Mouse (Mus musculus) frontal cortex, postnatal 25 days (tissue): ENCODE data around the gene Unc45a.
A peak's percentile ranks its signal among the peaks of the same experiment; 100 is the strongest.

Experiments used
- DNase-seq, 2 experiments: peaks; one replicate each; pipeline ENCODE4 v3.0.0; 2022; ENCODE audit warnings: low spot score in 2 of 2

Unc45a gene

DNA sequence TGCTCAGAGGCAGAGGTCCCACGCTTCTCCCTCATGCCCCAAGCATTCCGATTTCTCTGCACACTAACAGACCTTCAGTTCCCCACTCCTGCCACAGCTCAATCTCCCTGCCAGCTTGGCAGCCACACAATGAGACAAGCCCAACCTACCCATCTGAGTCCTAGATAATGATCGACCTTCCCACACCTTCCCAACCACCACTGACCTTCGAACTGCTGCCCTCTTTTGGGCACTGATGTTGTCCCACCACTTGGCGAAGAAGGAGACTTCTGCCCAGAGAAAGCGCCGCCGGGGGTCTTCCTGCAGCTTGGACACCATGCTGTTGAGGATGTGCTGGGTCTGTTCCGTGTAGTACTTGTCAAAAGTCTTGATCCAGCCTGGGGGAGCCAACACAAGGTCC is 27.2 kb upstream of the Unc45a start:
- DNase-seq: no peak

DNA sequence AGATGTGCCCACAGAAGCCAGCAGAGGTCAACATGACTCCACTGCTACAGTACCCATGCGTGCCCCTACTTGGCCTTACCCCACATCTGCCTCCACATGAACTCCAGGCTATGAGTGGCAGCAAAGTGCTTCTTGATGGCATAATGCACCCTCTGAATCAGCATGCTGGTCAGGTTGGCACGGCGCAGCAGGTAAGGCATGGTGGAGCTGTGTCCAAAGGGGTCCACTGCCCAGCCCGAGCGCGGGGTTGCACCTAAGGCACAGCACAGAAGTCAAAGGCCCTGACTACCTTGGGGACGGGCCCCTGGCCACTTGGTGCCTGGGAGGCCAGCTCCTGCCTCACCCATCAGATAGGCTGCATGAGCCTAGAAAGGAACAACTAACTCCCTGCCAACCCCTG is 26.4 kb upstream of the Unc45a start:
- DNase-seq: no peak

DNA sequence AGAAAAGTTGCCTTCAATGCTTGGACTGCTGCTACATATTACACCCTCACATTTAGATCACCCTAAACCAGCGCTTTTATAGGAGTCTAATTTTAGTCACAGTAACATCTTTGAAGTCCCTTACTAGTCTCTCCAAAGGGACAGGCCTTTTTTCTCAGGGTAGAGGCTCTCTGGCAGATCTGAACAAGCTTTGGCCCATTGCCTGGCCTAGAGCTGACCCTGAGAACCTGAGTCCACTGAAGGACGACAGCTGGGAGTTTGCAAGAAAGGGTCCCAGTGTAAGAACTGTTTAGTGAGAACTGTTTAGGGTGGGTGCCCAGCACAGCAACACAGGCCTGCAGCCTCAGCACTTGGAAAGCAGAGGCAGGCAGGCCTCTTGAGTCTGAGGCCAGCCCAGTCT is 25.0 kb upstream of the Unc45a start:
- no peak for DNase-seq

DNA sequence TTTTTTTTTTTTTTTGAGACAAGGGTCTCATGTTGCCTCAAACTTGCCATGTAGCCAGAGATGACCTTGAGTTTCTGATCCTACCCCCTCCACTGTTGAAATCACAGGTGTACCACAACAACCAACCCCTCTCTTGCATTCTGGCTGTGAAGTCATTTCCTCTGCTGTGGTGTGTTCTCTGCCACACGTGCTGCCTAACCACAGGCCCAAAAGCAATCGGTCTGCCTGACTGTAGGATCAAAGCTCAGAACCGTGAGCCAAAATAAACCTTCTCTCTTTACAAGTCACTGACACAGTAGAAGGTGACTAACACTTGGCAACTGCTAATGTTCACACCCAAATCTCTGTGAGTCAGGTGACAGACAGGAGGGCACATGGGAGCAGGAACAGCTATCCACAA is 19.6 kb upstream of the Unc45a start:
- no peak for DNase-seq

DNA sequence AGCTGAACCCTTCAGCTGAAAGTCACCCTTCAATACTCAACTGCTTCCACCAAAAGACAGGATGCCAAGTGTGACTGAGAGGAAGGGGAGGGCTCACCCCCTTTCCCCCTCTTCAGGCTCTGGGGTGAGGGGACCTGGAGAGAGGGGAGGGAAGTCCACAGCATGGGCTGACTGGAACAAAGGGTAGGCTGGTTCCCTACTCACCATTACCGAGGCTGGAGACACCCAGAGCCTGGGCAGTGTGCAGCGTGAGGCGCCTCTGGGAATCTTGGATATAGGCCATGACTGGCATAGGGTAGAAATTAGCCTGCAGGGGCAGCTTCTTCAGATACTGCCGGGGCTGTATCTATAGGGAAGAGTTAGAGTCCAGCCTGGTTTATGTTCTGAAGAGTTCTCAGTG is 17.2 kb upstream of the Unc45a start:
- DNase-seq: no peak

DNA sequence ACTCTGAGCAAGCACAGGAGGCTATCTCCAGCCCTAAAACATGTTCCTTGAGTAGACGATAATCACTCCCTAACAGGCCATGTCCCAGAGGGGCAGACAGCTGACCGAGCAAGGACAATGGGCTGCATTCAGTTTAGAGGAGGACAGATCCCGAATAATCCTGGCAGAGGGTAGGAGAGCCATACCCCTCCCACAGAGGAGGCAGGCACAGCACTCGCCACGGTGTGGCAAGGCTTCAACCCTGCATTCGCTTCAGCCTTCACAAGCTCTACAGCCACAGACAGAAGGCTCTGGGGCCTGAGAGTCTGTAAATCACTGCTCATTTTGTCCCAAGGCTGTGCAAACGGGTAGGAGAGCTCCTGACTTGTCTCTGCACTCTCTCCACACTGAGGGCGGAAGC is 16.4 kb upstream of the Unc45a start:
- DNase-seq: no peak

DNA sequence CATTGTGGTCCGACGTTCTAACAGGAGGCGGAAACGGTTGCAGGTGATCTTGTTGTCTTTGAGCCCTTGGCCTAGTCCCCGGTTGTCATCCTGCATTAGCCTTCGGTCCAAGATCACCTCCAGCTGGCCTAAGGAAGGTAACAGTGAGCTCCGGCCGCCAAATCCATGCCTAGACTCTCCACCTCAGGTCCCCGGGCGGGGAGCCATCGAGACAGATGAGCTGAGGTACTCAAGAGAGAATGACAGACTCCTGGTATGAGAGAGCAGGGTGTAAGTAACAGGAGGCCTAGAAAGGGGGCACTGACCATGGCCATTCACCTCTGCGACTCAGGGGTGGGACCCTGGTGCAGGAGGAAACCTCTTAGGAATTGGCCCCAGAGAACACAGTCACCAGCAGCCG is 15.5 kb upstream of the Unc45a start:
- no peak for DNase-seq

DNA sequence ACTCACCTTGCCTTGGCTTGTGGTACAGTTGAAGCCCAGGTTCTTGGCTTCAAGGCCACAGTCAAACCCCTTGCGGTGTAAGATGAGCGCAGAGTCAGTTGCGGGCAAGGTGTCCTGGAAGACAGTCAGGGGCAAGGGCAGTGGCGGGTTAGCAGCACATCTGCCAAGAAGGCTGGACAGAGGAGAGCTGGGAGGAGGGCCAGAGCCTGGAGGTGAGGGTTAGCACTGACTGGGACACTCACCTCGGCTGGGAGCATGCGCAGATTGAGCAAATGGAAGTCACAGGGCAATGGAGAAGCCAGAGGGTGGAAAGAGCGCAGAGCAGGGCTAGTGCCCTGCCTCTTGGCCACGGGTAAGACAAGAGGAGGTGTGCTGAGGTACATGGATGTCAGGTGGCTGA is 12.1 kb upstream of the Unc45a start:
- DNase-seq: no peak

DNA sequence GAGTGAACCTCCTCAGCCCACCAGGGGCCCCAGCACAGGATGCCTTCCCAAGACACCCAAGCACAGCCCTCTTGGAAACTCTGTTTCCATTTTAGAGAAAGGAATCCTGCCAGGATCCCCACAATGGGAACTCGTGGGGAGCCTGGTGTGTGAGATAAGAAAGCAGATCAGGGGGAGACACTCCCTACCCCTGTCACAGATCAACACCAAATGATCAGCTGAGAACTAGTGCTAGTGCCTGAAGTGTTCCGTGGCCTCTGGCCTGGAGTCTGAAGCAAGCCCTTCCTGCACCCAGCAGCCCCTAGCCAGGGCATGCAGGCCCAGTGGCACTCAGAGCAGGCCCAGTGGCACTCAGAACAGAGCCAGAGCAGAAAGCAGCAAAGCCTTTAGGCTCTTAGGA is 10.0 kb upstream of the Unc45a start:
- DNase-seq: no peak

DNA sequence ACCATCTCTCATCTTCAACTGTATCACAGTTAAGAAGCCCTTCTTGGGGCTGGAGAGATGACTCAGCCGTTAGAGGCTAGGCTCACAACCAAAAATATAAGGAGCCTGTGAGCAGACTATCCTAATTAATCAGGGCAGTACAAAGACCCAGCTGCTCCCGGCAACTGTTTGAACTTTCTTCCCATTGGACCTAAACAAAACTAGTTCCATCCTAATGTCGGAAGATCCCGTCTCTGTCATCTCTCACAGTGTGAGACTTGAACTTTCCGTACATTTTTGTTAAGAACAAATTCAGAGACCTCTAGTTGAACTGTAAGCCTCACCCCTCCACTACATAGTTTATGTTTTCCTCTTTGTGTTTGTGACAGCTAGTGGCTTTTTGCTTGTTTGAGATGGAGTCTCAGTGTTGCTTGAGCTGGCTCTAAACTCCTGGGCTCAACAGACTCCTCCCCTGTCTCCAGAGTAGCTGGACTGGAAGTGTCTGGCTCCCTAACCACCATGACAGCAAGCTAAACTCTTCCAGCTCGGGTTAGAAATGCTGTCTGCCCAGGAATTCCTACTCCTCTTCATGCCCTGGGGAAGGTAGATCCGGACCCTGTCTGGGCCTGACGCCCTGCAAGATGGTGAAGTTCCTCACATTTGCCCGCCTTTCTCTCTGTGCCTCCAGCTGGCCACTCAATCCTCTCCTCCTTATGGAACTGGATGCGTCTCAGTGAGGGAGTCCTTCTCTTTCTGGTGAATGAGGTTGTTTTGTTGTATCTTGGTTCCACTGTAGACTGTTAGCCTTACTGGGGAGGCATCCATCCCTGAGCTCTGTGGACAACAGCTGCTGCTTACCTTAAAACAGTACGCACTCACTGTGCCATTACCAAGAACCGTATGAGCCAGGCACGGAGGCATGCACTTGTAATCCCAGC is 7.1 kb upstream of the Unc45a start:
- DNase-seq: no peak

DNA sequence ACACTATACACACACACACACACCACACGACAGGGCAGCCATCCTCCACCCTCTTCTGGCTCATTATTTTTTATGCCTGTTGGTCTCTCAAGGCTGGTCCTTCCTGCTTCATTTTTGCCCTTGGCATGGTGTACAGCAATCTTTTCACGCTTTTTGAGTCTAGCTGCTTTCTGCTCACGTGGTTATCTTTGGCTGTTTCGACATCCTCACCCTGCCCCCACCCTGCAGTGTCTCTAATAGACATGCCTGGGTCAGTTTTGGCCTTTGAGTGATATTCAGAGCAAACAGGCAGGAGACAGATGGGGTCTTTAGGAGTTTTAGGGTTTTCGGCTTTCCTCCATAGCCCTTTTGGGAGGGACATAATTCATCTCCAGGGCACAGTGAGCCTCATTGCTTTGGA is 6.0 kb upstream of the Unc45a start:
- DNase-seq: no peak

DNA sequence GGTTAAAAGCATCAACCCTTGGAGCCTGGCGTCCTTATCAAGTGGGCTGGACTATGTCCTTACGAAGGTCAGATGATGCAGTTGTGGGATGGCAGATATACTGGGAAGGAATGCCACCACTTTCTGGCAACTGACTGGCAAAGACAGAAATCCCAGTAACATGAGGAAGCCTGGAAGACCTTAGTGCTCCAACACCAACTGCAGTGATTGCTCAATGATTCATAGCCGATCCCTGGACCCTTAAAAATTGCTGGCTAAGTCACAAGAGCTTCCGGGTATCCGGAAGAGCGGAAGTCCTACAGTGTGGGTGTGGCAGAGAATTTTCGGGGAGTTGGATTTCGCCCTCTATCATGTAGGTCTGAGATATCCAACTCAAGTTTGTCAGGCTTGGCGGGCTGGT is 5.4 kb upstream of the Unc45a start:
- DNase-seq: no peak

DNA sequence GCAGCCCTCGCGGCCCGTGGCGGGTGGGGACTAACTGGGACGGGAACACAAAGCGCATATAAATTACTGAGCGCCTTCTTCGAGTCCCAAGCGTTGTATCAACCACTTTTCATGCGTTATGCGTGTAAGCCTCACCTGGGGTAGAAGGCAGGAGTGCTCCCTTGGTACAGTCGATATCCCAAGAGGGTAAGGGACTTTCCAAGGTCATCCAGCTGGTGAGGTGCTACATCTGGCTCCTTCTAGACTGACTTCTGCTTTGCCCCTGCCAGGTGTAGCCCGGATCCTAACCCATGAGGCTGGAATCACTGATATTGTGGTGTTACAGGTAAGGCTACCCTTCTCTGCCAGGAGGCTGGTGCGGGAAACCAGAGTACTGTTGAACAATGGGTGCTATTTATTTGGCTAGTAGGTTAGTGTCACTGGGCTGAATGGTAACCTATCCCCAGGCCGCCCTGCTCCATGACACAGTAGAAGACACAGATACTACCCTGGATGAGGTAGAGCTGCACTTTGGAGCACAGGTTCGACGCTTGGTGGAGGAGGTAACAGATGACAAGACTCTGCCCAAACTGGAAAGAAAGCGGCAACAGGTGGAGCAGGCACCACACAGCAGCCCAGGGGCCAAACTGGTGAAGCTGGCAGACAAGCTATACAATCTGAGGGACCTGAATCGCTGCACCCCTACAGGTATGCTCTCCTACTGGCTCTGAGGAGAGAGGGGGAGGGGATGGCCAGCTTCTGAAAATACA is 2.6 kb upstream of the Unc45a start:
- DNase-seq: no peak

DNA sequence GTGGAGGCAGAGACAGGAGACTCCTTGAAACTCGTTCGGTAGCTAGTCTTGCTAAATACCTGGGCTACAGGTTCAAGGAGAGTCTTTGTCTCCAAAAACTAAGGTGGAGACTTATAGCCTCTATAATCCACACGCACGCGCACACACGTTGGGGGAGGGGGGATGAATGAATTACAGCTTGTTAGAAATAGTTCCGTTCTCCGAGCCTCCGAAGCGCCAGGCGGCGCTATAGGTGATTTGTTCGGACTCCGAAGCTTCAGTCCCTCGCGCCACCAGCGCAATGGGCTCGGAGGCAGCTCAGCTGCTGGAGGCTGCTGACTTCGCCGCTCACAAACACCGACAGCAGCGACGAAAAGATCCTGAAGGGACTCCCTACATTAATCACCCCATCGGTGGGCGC is 2.1 kb upstream of the Unc45a start, which contains the start of gene Hddc3:
Hddc3 (plus strand) TSS at position 247 of the 400 bp plus-strand sequence.
- DNase-seq: peak; percentile 96 to 98

DNA sequence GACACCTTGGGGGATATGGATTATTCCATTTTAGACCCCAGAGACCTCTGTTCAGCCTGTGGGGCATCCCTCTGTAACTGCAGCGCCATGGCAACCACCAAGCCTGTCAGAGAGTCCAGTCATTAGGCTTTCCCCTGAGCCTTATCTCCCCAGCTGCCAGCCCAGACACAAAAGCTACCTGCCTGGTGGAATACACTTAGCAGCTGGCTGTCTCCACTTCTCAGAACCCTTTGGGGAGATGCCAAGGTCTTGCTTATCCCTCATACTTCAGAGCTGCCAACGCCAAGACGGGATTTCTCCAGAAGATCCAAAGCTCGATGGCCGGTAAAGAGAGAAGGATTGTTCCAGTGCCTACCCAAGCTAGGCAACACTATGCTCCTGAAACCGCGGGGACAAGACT is 988 bp upstream of the Unc45a start:
- DNase-seq: no peak

DNA sequence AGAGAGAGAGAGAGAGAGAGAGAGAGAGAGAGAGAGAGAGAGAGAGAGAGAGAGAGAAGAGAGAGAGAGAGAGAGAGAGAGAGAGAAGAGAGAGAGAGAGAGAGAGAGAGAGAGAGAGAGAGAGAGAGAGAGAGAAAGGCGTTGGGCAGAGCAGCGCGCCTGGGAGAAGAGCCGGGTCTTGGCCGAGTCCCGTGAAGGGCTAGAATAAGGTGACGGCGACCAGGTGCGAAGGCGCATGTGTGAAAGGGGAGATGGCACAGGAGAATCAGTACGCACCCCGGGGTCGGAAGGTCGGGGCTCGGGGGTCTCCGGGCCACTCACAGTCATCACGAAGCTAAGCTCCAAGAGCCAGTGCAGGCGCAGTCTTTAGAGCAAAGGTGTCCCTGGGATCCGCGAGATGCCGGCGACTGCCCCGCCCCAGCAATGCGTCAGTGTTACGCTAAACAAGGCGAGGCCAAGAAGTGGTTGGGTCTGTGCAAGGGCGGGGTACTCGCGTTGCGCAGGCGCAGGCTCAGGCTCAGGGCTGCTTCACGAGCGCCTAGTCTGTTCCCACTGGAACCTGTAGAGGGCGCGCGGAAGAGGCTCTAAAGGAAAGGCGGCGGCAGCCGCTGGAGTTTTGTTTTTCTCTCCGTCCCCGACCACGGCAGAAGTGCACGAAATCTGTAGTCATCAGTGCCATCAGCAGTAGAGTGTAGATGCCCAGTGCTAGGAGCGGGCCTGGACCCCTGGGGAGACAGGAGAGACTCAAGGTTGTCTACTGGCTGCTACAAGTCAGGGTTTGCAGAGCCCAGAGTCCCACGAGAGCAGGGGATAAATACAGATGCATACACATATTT is 794 bp downstream of the Unc45a start:
- DNase-seq: peak; percentile 93 to 96

DNA sequence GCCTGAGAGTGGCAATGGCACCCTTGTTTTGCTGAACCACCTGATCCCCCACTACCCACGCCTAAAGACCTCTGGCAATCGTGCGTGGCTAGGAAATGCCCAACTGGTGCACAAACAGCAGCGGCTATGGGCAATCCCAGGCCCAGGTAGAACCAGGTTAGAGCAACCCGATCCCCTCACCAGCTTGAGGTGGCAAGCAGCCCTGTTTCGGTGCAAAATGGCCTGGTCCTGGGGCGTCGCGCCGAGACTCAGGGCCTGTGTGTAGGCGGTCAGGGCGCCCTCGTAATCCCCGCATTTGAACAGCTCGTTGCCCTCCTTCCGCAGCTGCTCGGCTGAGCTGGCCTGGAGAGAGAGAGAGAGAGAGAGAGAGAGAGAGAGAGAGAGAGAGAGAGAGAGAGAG is 1.4 kb downstream of the Unc45a start:
- DNase-seq: no peak

DNA sequence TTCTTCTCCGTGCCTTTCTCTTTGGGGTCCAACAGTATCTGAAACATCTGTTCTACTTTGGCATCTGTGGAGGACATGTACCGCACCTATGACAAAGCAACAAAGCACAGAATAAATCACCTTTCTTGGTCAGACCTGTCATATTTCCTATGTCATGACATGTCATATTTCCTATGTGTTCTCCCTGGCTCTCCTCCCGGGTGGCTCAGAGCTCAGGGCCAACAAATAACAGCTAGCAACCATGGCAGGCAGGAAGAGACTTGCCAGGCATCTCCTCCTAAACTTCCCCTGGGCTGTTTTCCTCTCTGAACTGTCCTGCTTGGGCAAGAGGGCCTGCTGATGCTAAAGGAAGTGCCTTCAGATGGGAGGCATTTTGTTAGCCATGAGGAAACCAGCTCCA is 3.9 kb downstream of the Unc45a start:
- no peak for DNase-seq

DNA sequence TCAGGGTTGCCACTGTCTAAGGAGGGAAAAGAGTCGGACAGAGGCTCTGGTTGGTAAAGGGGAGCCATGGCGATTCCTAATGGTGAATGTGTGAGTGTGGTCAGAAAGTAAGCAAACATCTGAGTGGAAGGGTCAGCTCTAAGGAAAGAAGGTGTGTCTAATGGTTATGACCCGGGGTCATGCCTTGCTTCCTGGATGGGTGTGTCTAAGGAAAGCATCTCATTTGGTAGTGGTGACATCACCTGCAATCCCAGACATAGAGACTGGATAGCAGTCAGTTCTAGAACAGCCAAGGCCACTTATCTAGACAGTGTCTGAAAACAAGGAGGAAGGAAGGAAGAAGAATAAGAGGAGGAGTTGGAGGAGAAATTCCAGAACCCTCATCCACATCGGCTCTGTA is 6.0 kb downstream of the Unc45a start:
- DNase-seq: no peak

DNA sequence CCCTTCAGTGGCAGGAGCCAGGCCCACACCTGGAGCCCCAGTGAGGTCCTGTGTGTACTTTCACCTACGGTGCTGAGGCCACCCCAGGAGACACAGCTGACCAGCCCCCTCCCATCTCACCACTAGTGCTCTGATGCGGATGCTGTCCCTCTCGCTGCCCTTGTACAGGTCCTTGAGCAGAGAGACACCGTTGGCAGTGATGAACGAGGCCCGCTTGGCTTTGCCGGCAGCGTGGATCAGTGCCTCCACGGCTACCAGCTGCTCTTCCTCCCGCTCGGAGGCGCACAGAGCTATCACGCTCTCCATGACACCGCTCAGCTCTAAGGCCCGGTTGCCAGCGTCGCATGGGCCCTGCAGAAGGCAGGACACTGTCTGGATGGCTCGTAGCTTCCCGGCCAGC is 9.4 kb downstream of the Unc45a start:
- no peak for DNase-seq

DNA sequence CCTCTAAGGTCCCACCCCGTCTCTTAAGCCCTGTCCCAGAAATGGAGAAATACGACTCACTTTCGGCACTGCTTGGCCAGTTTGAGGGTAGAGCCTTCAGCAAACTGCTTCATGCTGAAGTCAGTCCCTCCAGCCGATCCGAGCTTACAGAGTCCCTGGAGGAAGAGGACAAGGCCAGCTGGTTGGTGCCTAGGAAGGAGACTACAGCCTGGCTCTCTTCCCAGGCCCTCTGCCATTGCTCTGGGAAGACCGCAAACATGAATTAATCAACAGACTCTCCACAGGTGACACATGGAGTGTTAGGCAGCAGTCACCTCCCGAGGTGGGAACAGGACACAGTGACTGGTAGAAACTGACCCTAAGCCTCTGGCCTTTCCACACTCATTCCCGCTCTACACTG is 10.5 kb downstream of the Unc45a start:
- no peak for DNase-seq

DNA sequence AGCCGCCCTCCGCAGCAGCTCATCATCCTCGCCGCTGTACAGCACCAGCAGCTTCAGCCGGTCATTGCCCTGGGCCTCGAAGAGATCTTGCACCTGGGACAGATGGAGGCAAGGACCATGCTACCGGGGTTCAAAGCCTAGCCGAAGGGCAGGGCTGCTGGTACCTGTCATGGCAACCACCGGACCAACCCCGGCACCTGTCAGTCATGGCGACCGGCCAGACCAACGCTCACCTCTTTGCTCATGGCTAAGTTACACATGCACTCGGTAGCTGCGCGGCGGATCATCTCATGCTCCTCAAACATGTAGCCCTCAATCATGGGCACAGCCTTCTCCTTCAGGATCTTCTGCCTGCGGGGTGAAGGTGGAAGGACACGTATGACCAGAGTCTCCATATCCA is 14.7 kb downstream of the Unc45a start:
- DNase-seq: no peak
